Comparison of ENCODE assay signal across 23 mouse cellular contexts in the genomic region with DNA sequence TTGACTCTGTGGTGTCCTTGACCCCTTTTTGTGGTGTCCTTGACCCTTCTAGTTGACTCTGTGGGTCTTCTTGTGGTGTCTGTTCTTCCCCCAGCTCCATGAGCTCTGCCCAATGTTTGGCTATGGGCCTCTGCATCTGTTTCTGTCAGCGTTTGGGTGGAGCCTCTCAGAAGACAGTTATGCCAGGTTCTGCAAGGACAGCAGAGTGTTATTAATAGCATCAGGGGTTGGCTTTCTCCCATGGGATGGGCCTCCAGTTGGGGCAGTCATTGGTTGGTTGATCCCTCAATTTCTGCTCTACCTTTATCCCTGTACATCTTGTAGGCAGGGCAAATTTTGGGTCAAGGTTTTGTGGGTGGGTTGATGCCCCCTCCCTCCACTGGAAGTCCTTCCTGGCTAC.
"Had no signal": no experiment of that assay in that cellular context is flagged by ENCODE, and none has a peak within 500 bp of the region (broad histone marks: within the 10 kb centered on the region; RNA-seq: fewer than 3 reads in every experiment).

No protein-coding gene starts in this region.

- ATAC-seq: forebrain, embryonic 16.5 days; hindbrain, postnatal 0 days; intestine, embryonic 16.5 days; liver, embryonic 12.5 days had no signal

- H3K4me1 ChIP-seq: heart, embryonic 15.5 days; hindbrain, embryonic 15.5 days; limb, embryonic 13.5 days; limb, embryonic 15.5 days; liver, embryonic 12.5 days had no signal

- H3K4me3 ChIP-seq: gastrocnemius, adult 2 months; heart, embryonic 13.5 days; heart, embryonic 15.5 days; hindbrain, embryonic 13.5 days; hindbrain, embryonic 15.5 days; kidney, embryonic 15.5 days; layer of hippocampus, adult 2 months; limb, embryonic 13.5 days; limb, embryonic 15.5 days; liver, embryonic 12.5 days had no signal

- H3K36me3 ChIP-seq: heart, embryonic 13.5 days; heart, embryonic 15.5 days; hindbrain, embryonic 13.5 days; hindbrain, embryonic 15.5 days; kidney, embryonic 15.5 days; limb, embryonic 13.5 days; limb, embryonic 15.5 days; liver, embryonic 12.5 days had no signal

- H3K9ac ChIP-seq: heart, embryonic 13.5 days; heart, embryonic 15.5 days; hindbrain, embryonic 13.5 days; hindbrain, embryonic 15.5 days; kidney, embryonic 15.5 days; limb, embryonic 13.5 days; limb, embryonic 15.5 days; liver, embryonic 12.5 days; liver, embryonic 14.5 days had no signal

- H3K4me2 ChIP-seq: heart, embryonic 13.5 days; heart, embryonic 15.5 days; hindbrain, embryonic 13.5 days; hindbrain, embryonic 15.5 days; kidney, embryonic 15.5 days; limb, embryonic 13.5 days; limb, embryonic 15.5 days; liver, embryonic 12.5 days had no signal

- DNase-seq: gastrocnemius, adult 2 months; gastrocnemius, postnatal 10 days; gastrocnemius, postnatal 25 days; kidney, adult 11 months; kidney, adult 2 months; kidney, adult 9 months; kidney, postnatal 10 days; kidney, postnatal 4 days; left cerebral cortex, postnatal 4 days; lung, adult 18-20 months had no signal

- H3K9me3 ChIP-seq: heart, embryonic 13.5 days; heart, embryonic 15.5 days; hindbrain, embryonic 13.5 days; hindbrain, embryonic 15.5 days; kidney, embryonic 15.5 days; limb, embryonic 13.5 days; limb, embryonic 15.5 days; liver, embryonic 12.5 days had no signal

- H3K27ac ChIP-seq: gastrocnemius, adult 2 months; heart, embryonic 13.5 days; heart, embryonic 15.5 days; hindbrain, embryonic 13.5 days; hindbrain, embryonic 15.5 days; hindbrain, postnatal 0 days; kidney, embryonic 15.5 days; layer of hippocampus, adult 2 months; limb, embryonic 13.5 days; limb, embryonic 15.5 days; liver, embryonic 12.5 days; liver, embryonic 14.5 days had no signal

- H3K27me3 ChIP-seq: kidney, embryonic 15.5 days; limb, embryonic 13.5 days; liver, embryonic 12.5 days had no signal
